In the genomic region with DNA sequence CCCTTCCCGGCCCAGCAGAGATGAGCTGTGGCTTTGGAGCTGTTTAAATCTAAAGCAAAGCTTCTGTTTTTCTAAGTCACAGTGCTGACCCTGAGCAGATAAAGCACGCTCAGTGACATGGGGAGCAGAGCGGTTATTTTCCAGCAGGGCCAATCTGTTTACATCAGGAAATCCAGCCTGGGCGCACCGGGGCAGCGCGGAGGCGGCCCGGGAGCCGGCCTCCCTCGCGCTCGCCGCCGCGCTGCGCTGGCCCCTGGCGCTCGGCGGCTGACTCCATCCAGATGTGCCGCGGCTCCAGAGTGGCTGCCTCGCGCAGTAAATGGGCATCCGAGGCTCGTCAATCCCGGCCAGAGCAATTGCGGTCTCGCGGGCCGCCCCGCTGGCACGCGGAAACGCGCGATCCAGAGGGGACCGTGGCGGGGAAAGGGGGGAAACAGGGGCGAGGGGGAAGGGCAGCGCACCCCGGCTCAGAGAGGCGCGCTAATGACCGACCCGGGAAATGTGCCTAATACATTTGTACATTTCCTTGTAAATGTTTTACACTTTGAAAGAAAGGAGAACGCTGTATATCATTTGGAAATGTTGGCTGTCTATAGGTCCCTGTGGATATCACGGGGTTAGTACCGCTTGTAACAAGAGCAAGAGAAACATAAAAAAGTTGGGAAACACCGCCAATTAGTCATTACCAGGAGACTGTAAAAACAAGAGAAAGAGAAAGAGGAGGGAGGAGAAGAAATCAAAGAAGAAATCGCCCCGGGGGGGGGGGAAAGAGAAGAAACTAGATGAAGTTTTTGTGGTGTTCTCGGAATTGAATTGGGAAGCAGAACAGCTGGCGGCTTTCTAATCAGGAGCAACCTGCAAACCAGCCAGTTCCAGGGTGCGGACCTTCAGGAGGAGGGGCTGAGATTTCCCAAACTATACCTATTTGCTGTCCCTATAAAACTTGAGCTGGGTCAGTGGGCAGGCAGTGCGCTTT, we compare ENCODE assay signal across 8 mouse cellular contexts.
DNase-seq lines count a peak whose midpoint lies in the region; ATAC-seq lines count a peak whose summit lies in the region.

No protein-coding gene starts in this region.

- H3K4me2 ChIP-seq in embryonic facial prominence, embryonic 12.5 days (replicated peaks): peak overlapping the region; percentile 68

- no peaks in the 10 kb centered on the region for H3K9me3 ChIP-seq in embryonic facial prominence, embryonic 12.5 days
- no peaks in the 10 kb centered on the region for H3K9me3 ChIP-seq in heart, embryonic 10.5 days

- H3K36me3 ChIP-seq in embryonic facial prominence, embryonic 12.5 days: no peaks in the 10 kb centered on the region
- no peaks in the 10 kb centered on the region for H3K36me3 ChIP-seq in heart, embryonic 10.5 days

- peak overlapping the region; percentile 61 for H3K9ac ChIP-seq in embryonic facial prominence, embryonic 12.5 days

- peak overlapping the region; percentile 41 for H3K4me3 ChIP-seq in embryonic facial prominence, embryonic 12.5 days
- peak overlapping the region; percentile 74 for H3K4me3 ChIP-seq in heart, embryonic 10.5 days

- peaks cover 14% of the 10 kb centered on the region for H3K4me1 ChIP-seq in embryonic facial prominence, embryonic 12.5 days
- peaks cover 6% of the 10 kb centered on the region for H3K4me1 ChIP-seq in heart, embryonic 10.5 days

- no peaks in the 10 kb centered on the region for H3K27me3 ChIP-seq in embryonic facial prominence, embryonic 12.5 days
- H3K27me3 ChIP-seq in heart, embryonic 10.5 days (ENCODE audit: insufficient read depth, poor library complexity, severe bottlenecking): no peaks in the 10 kb centered on the region

- ATAC-seq in embryonic facial prominence, embryonic 12.5 days (ENCODE audit: insufficient number of reproducible peaks, insufficient read depth, low FRiP score, low TSS enrichment): peak; percentile 90

- DNase-seq in layer of hippocampus, postnatal 10 days (ENCODE audit: low spot score in 2 of 2): peak; percentile 16 to 17
- DNase-seq in layer of hippocampus, adult 9-10 months (ENCODE audit: low spot score): no peak
- DNase-seq in heart, embryonic 10.5 days (ENCODE audit: low spot score): peak; percentile 76
- DNase-seq in kidney, adult 9 months: peak; percentile 44
- peak; percentile 52 for DNase-seq in lung, postnatal 10 days
- peak; percentile 11 for DNase-seq in right cerebral cortex, postnatal 4 days
- no peak for DNase-seq in thymus, postnatal 0 days (ENCODE audit: low spot score)

- under 1% methylated on average over 56 of the region's 56 CpGs for WGBS in embryonic facial prominence, embryonic 12.5 days
- 2% methylated on average over 56 of the region's 56 CpGs for WGBS in heart, embryonic 10.5 days

- peak overlapping the region; percentile 97 for H3K27ac ChIP-seq in embryonic facial prominence, embryonic 12.5 days
- H3K27ac ChIP-seq in heart, embryonic 10.5 days: peak overlapping the region; percentile 85

Comparison
In these comparisons a context has a peak if more than half of its experiments do, and no peak if none do; other contexts are left out.
1. DNase-seq: peak in layer of hippocampus, postnatal 10 days (2 of 2), heart, embryonic 10.5 days (single experiment), kidney, adult 9 months (single experiment), lung, postnatal 10 days (single experiment) and right cerebral cortex, postnatal 4 days (single experiment); none in layer of hippocampus, adult 9-10 months (single experiment) and thymus, postnatal 0 days (single experiment).